Mouse (Mus musculus) lung, postnatal 0 days (tissue): ENCODE results near the gene Nedd4.

Experiments
- CTCF ChIP-seq: IDR thresholded peaks from 2 replicates; pipeline ENCODE4 v1.5.1; 2016; ENCODE audit warnings: antibody characterized with exemption, mild to moderate bottlenecking
- EP300 ChIP-seq: IDR thresholded peaks from 2 replicates; pipeline ENCODE4 v1.6.1; 2016; ENCODE audit warnings: antibody characterized with exemption, mild to moderate bottlenecking, control low read depth

GRCm38 (mm10) chr9:72795243-72795642 is 133.1 kb downstream of the Nedd4 start:
- TF ChIP-seq CTCF (no peak), EP300 (no peak)
